Mouse (Mus musculus) brain, embryonic 14.5 days (tissue): ENCODE data around the gene Dab1.

ENCODE experiments used
- CTCF ChIP-seq: fragments of 200-500 bp; IDR thresholded peaks from 2 replicates; pipeline ENCODE4 v1.5.1; 2012; ENCODE audit warnings: inconsistent platforms, mild to moderate bottlenecking, moderate library complexity, borderline replicate concordance; ENCODE audit not compliant: insufficient read depth, insufficient read length; ENCODE audit errors: extremely low read depth
- POLR2A ChIP-seq: fragments of 200-500 bp; IDR thresholded peaks from 2 replicates; pipeline ENCODE4 v1.6.1; 2012; ENCODE audit warnings: mild to moderate bottlenecking, inconsistent platforms, borderline replicate concordance; ENCODE audit not compliant: poor library complexity, insufficient read depth, insufficient read length, severe bottlenecking; ENCODE audit errors: extremely low read depth

GRCm38 (mm10) chr4:104452587-104452986, 833.4 kb downstream of the Dab1 start:
- TF ChIP-seq CTCF (no peak), POLR2A (no peak)
